Mouse (Mus musculus): ENCODE measurements around the gene Tgif2. TPM values are rescaled to one million over a fixed set of nuclear protein-coding genes. Genes with fewer than 3 reads are reported as not detected.
"Not testable (repeated sequence)": the region's sequence is repeated elsewhere in the genome, so short reads cannot be mapped to it uniquely, and the experiment has no call there.

Tgif2 gene
- 99.5 and 100.0 TPM in 2 replicates for polyA plus RNA-seq (2014; fragmentation: Nextera tagmentation; extraction: Ambion mirVana)

GRCm38 (mm10) chr2:156839319-156840191 is at the start of gene Tgif2:
Gene Tgif2, plus strand, starts transcription at chr2:156840007.
- Histone ChIP-seq H3K4me2 (ENCODE audit: low read depth, severe bottlenecking) (peak within 1 kb of the TSS; percentile 95), H3K36me3 (ENCODE audit: control insufficient read depth, insufficient read depth, low read length) (peaks cover 12% of the 10 kb centered on the region), H3K27ac (replicated peaks; ENCODE audit: low read depth, low read length) (peak within 1 kb of the TSS; percentile 96), H3K4me1 (ENCODE audit: control insufficient read depth, insufficient read depth, low read length) (peaks cover 23% of the 10 kb centered on the region), H3K4me3 (ENCODE audit: low read depth, low read length) (peak within 1 kb of the TSS; percentile 98), H3K9me3 (ENCODE audit: control insufficient read depth, low read length) (no peaks in the 10 kb centered on the region), H3K9ac (ENCODE audit: low read length) (peak within 1 kb of the TSS; percentile 95), H3K27me3 (ENCODE audit: control insufficient read depth, insufficient read depth, low read length) (no peaks in the 10 kb centered on the region)
- peak; percentile 86 for ATAC-seq (ENCODE audit: insufficient number of reproducible peaks, low FRiP score, low TSS enrichment, low read depth)
- under 1% methylated on average over 45 of the region's 61 CpGs for WGBS
- peak; percentile 98 for DNase-seq (ENCODE audit: low spot score)

- ATAC-seq (ENCODE audit: insufficient number of reproducible peaks, low FRiP score, low TSS enrichment, low read depth) (no peak), DNase-seq (ENCODE audit: low spot score) (no peak)
- Histone ChIP-seq H3K36me3 (ENCODE audit: control insufficient read depth, insufficient read depth, low read length) (no peaks in the 10 kb centered on the region), H3K27ac (replicated peaks; ENCODE audit: low read depth, low read length) (no peak overlapping the region), H3K9me3 (ENCODE audit: control insufficient read depth, low read length) (no peaks in the 10 kb centered on the region), H3K9ac (ENCODE audit: low read length) (no peak overlapping the region), H3K4me1 (ENCODE audit: control insufficient read depth, insufficient read depth, low read length) (no peaks in the 10 kb centered on the region), H3K4me2 (ENCODE audit: low read depth, severe bottlenecking) (no peak overlapping the region), H3K27me3 (ENCODE audit: control insufficient read depth, insufficient read depth, low read length) (no peaks in the 10 kb centered on the region), H3K4me3 (ENCODE audit: low read depth, low read length) (no peak overlapping the region)
- WGBS: 86% methylated on average over 1 of the region's 1 CpGs
Measured at GRCm38 (mm10) chr2:156798516-156798915, 41.3 kb upstream of the Tgif2 start.

GRCm38 (mm10) chr2:156801045-156801444 is 38.8 kb upstream of the Tgif2 start:
- no peaks in the 10 kb centered on the region for H3K36me3 ChIP-seq (ENCODE audit: control insufficient read depth, insufficient read depth, low read length)
- no peaks in the 10 kb centered on the region for H3K27me3 ChIP-seq (ENCODE audit: control insufficient read depth, insufficient read depth, low read length)
- H3K4me3 ChIP-seq (ENCODE audit: low read depth, low read length): no peak overlapping the region
- no peaks in the 10 kb centered on the region for H3K9me3 ChIP-seq (ENCODE audit: control insufficient read depth, low read length)
- H3K9ac ChIP-seq (ENCODE audit: low read length): no peak overlapping the region
- H3K4me1 ChIP-seq (ENCODE audit: control insufficient read depth, insufficient read depth, low read length): no peaks in the 10 kb centered on the region
- DNase-seq (ENCODE audit: low spot score) (no peak), ATAC-seq (ENCODE audit: insufficient number of reproducible peaks, low FRiP score, low TSS enrichment, low read depth) (no peak)
- no peak overlapping the region for H3K27ac ChIP-seq (replicated peaks; ENCODE audit: low read depth, low read length)
- no peak overlapping the region for H3K4me2 ChIP-seq (ENCODE audit: low read depth, severe bottlenecking)
- 66% methylated on average over 4 of the region's 4 CpGs for WGBS

- not testable (repeated sequence) for H3K9ac ChIP-seq (ENCODE audit: low read length); H3K27me3 ChIP-seq (ENCODE audit: control insufficient read depth, insufficient read depth, low read length); H3K9me3 ChIP-seq (ENCODE audit: control insufficient read depth, low read length); DNase-seq (ENCODE audit: low spot score); ATAC-seq (ENCODE audit: insufficient number of reproducible peaks, low FRiP score, low TSS enrichment, low read depth); H3K4me1 ChIP-seq (ENCODE audit: control insufficient read depth, insufficient read depth, low read length); H3K4me2 ChIP-seq (ENCODE audit: low read depth, severe bottlenecking); H3K27ac ChIP-seq (replicated peaks; ENCODE audit: low read depth, low read length); H3K4me3 ChIP-seq (ENCODE audit: low read depth, low read length); H3K36me3 ChIP-seq (ENCODE audit: control insufficient read depth, insufficient read depth, low read length)
- 50% methylated on average over 9 of the region's 9 CpGs for WGBS
Measured at GRCm38 (mm10) chr2:156802116-156802515, 37.7 kb upstream of the Tgif2 start.

- Histone ChIP-seq H3K4me1 (ENCODE audit: control insufficient read depth, insufficient read depth, low read length) (no peaks in the 10 kb centered on the region), H3K4me2 (ENCODE audit: low read depth, severe bottlenecking) (no peak overlapping the region), H3K36me3 (ENCODE audit: control insufficient read depth, insufficient read depth, low read length) (no peaks in the 10 kb centered on the region), H3K27ac (replicated peaks; ENCODE audit: low read depth, low read length) (no peak overlapping the region), H3K9ac (ENCODE audit: low read length) (no peak overlapping the region), H3K27me3 (ENCODE audit: control insufficient read depth, insufficient read depth, low read length) (no peaks in the 10 kb centered on the region), H3K9me3 (ENCODE audit: control insufficient read depth, low read length) (no peaks in the 10 kb centered on the region), H3K4me3 (ENCODE audit: low read depth, low read length) (no peak overlapping the region)
- ATAC-seq (ENCODE audit: insufficient number of reproducible peaks, low FRiP score, low TSS enrichment, low read depth): no peak
- 65% methylated on average over 4 of the region's 4 CpGs for WGBS
- no peak for DNase-seq (ENCODE audit: low spot score)
Measured at GRCm38 (mm10) chr2:156803698-156804372, 36.0 kb upstream of the Tgif2 start.

GRCm38 (mm10) chr2:156804589-156804988 is 35.2 kb upstream of the Tgif2 start:
- Histone ChIP-seq H3K27me3 (ENCODE audit: control insufficient read depth, insufficient read depth, low read length) (no peaks in the 10 kb centered on the region), H3K4me2 (ENCODE audit: low read depth, severe bottlenecking) (no peak overlapping the region), H3K4me1 (ENCODE audit: control insufficient read depth, insufficient read depth, low read length) (no peaks in the 10 kb centered on the region), H3K4me3 (ENCODE audit: low read depth, low read length) (no peak overlapping the region), H3K9me3 (ENCODE audit: control insufficient read depth, low read length) (no peaks in the 10 kb centered on the region), H3K9ac (ENCODE audit: low read length) (no peak overlapping the region), H3K27ac (replicated peaks; ENCODE audit: low read depth, low read length) (no peak overlapping the region), H3K36me3 (ENCODE audit: control insufficient read depth, insufficient read depth, low read length) (no peaks in the 10 kb centered on the region)
- WGBS: 95% methylated on average over 4 of the region's 4 CpGs
- ATAC-seq (ENCODE audit: insufficient number of reproducible peaks, low FRiP score, low TSS enrichment, low read depth) (no peak), DNase-seq (ENCODE audit: low spot score) (no peak)

- H3K9ac ChIP-seq (ENCODE audit: low read length): no peak overlapping the region
- no peaks in the 10 kb centered on the region for H3K4me1 ChIP-seq (ENCODE audit: control insufficient read depth, insufficient read depth, low read length)
- no peaks in the 10 kb centered on the region for H3K27me3 ChIP-seq (ENCODE audit: control insufficient read depth, insufficient read depth, low read length)
- no peak overlapping the region for H3K27ac ChIP-seq (replicated peaks; ENCODE audit: low read depth, low read length)
- no peak overlapping the region for H3K4me2 ChIP-seq (ENCODE audit: low read depth, severe bottlenecking)
- 72% methylated on average over 6 of the region's 6 CpGs for WGBS
- DNase-seq (ENCODE audit: low spot score) (no peak), ATAC-seq (ENCODE audit: insufficient number of reproducible peaks, low FRiP score, low TSS enrichment, low read depth) (no peak)
- no peak overlapping the region for H3K4me3 ChIP-seq (ENCODE audit: low read depth, low read length)
- H3K9me3 ChIP-seq (ENCODE audit: control insufficient read depth, low read length): no peaks in the 10 kb centered on the region
- H3K36me3 ChIP-seq (ENCODE audit: control insufficient read depth, insufficient read depth, low read length): no peaks in the 10 kb centered on the region
Measured at GRCm38 (mm10) chr2:156806886-156807285, 32.9 kb upstream of the Tgif2 start.

- WGBS: 55% methylated on average over 2 of the region's 2 CpGs
- Histone ChIP-seq H3K4me3 (ENCODE audit: low read depth, low read length) (no peak overlapping the region), H3K4me1 (ENCODE audit: control insufficient read depth, insufficient read depth, low read length) (peaks cover 5% of the 10 kb centered on the region), H3K4me2 (ENCODE audit: low read depth, severe bottlenecking) (no peak overlapping the region), H3K36me3 (ENCODE audit: control insufficient read depth, insufficient read depth, low read length) (no peaks in the 10 kb centered on the region), H3K27ac (replicated peaks; ENCODE audit: low read depth, low read length) (no peak overlapping the region), H3K9ac (ENCODE audit: low read length) (no peak overlapping the region), H3K27me3 (ENCODE audit: control insufficient read depth, insufficient read depth, low read length) (no peaks in the 10 kb centered on the region), H3K9me3 (ENCODE audit: control insufficient read depth, low read length) (no peaks in the 10 kb centered on the region)
- peak; percentile 83 for DNase-seq (ENCODE audit: low spot score)
- 0 out of 2 replicates have a peak, but pooled peaks have one; percentile 26 for ATAC-seq (ENCODE audit: insufficient number of reproducible peaks, low FRiP score, low TSS enrichment, low read depth)
Measured at GRCm38 (mm10) chr2:156809579-156809978, 30.2 kb upstream of the Tgif2 start.

Measured in limb, embryonic 11.5 days (tissue).